Mouse (Mus musculus) hindbrain, postnatal 0 days (tissue): ENCODE measurements around the gene Rnaseh2c. TPM values are rescaled to one million over a fixed set of nuclear protein-coding genes. Genes with fewer than 3 reads are reported as not detected.

Experiments
- ATAC-seq: fragments of 200-750 bp; cut with Nextera tagmentation; 2 replicates; pipeline ENCODE4 v1.8.0; 2017; ENCODE audit warnings: mild to moderate bottlenecking, moderate TSS enrichment, moderate library complexity
- DNase-seq: peaks from one replicate; pipeline ENCODE4 v3.0.0-alpha.2; 2015; ENCODE audit warnings: low spot score
- H3K27ac ChIP-seq: fragments of 300-500 bp; sonication (generic); 2 replicates; pipeline ENCODE4 v1.5.1; 2014; ENCODE audit warnings: mild to moderate bottlenecking
- H3K27me3 ChIP-seq: fragments of 300-500 bp; sonication (generic); 2 replicates; pipeline ENCODE4 v1.6.1; 2014; ENCODE audit warnings: low read length, mixed read lengths; ENCODE audit not compliant: insufficient read depth
- H3K36me3 ChIP-seq: fragments of 300-500 bp; sonication (generic); 2 replicates; pipeline ENCODE4 v1.6.1; 2014; ENCODE audit warnings: low read length, mixed read lengths; ENCODE audit not compliant: insufficient read depth
- H3K4me1 ChIP-seq: fragments of 300-500 bp; sonication (generic); 2 replicates; pipeline ENCODE4 v1.6.1; 2014; ENCODE audit warnings: antibody characterized with exemption, low read length, mixed read lengths; ENCODE audit not compliant: insufficient read depth
- H3K4me2 ChIP-seq: fragments of 300-500 bp; sonication (generic); 2 replicates; pipeline ENCODE4 v1.6.1; 2014; ENCODE audit warnings: low read depth, mild to moderate bottlenecking, low read length, moderate library complexity, mixed read lengths
- H3K4me3 ChIP-seq: fragments of 300-500 bp; sonication (generic); 2 replicates; pipeline ENCODE4 v1.5.1; 2014; ENCODE audit warnings: low read length
- H3K9ac ChIP-seq: fragments of 300-500 bp; sonication (generic); replicated peaks from 2 replicates; pipeline ENCODE4 v1.6.1; 2014; ENCODE audit warnings: mild to moderate bottlenecking, low read length, moderate library complexity, mixed read lengths
- H3K9me3 ChIP-seq: fragments of 300-500 bp; sonication (generic); 2 replicates; pipeline ENCODE4 v1.6.1; 2016; ENCODE audit warnings: low read length, mixed read lengths
- CTCF ChIP-seq: IDR thresholded peaks from 2 replicates; pipeline ENCODE4 v1.5.1; 2016; ENCODE audit warnings: antibody characterized with exemption, control low read depth, low read depth
- WGBS: fragments of 180-500 bp; shearing (Covaris S2); extraction: QIAGEN DNeasy Blood & Tissue Kit; methylation state at CpG from one replicate; pipeline ENCODE4 v1.1.7; 2014; 5-methylcytosine and 5-hydroxymethylcytosine counted together
- polyA plus RNA-seq: library from polyadenylated mRNA; unstranded; fragments of >200 nt; fragmentation: Nextera tagmentation; extraction: Ambion mirVana; gene quantifications from 2 replicates; pipeline ENCODE4 v1.2.1, GENCODE M21; 2015
- total RNA-seq: library from RNA; depleted of rRNA; stranded (reverse); fragments of >200 nt; gene quantifications from 2 replicates; pipeline ENCODE4 v1.2.3, GENCODE M21; 2014

Rnaseh2c gene
- total and polyA plus RNA-seq, 2 experiments from 2014 or later = 33.6 to 66.4 TPM

- Histone ChIP-seq H3K9ac (0 out of 2 replicates have a peak overlapping the region, but pooled peaks have one; percentile 38), H3K4me2 (peak overlapping the region; percentile 66), H3K4me1 (peaks cover 14% of the 10 kb centered on the region), H3K9me3 (no peaks in the 10 kb centered on the region), H3K36me3 (no peaks in the 10 kb centered on the region), H3K27me3 (peaks cover 59% of the 10 kb centered on the region), H3K27ac (no peak overlapping the region), H3K4me3 (peak overlapping the region; percentile 41)
- no peak for ATAC-seq
- TF ChIP-seq CTCF = no peak
- peak; percentile 6 for DNase-seq
- 1% methylated on average over 69 of the region's 69 CpGs for WGBS
These were observed 41.8 kb upstream of the Rnaseh2c start for GRCm38 (mm10) chr19:5559631-5560456.

- DNase-seq (peak; percentile 9), ATAC-seq (no peak; the same call in 1 of the 2 replicates)
- H3K9me3 ChIP-seq = no peaks in the 10 kb centered on the region
- peaks cover 14% of the 10 kb centered on the region for H3K4me1 ChIP-seq
- peak within 1 kb of the TSS; percentile 38; the same call in 1 of the 2 replicates for H3K9ac ChIP-seq
- no peak within 1 kb of the TSS for H3K27ac ChIP-seq
- peaks cover 59% of the 10 kb centered on the region for H3K27me3 ChIP-seq
- WGBS = 1% methylated on average over 57 of the region's 57 CpGs
- peak within 1 kb of the TSS; percentile 66 for H3K4me2 ChIP-seq
- TF ChIP-seq CTCF = no peak
- H3K36me3 ChIP-seq = no peaks in the 10 kb centered on the region
- peak within 1 kb of the TSS; percentile 41 for H3K4me3 ChIP-seq
These were observed 41.1 kb upstream of the Rnaseh2c start, which contains the start of gene Ovol1 for GRCm38 (mm10) chr19:5560457-5561041. Ovol1 (minus strand) TSS chr19:5560646.

GRCm38 (mm10) chr19:5561252-5561790 lies 40.4 kb upstream of the Rnaseh2c start:
- no peak overlapping the region for H3K9ac ChIP-seq
- peak overlapping the region; percentile 66 for H3K4me2 ChIP-seq
- no peaks in the 10 kb centered on the region for H3K36me3 ChIP-seq
- no peak for TF ChIP-seq CTCF
- no peaks in the 10 kb centered on the region for H3K9me3 ChIP-seq
- peak overlapping the region; percentile 41; the same call in 1 of the 2 replicates for H3K4me3 ChIP-seq
- ATAC-seq (no peak), DNase-seq (no peak)
- H3K27ac ChIP-seq = no peak overlapping the region
- H3K27me3 ChIP-seq = peaks cover 59% of the 10 kb centered on the region
- 15% methylated on average over 10 of the region's 10 CpGs for WGBS
- peaks cover 14% of the 10 kb centered on the region for H3K4me1 ChIP-seq

- Histone ChIP-seq H3K36me3 (no peaks in the 10 kb centered on the region), H3K27me3 (peaks cover 59% of the 10 kb centered on the region), H3K9me3 (no peaks in the 10 kb centered on the region), H3K4me3 (no peak overlapping the region), H3K4me1 (peaks cover 16% of the 10 kb centered on the region), H3K27ac (no peak overlapping the region), H3K9ac (no peak overlapping the region), H3K4me2 (no peak overlapping the region)
- no peak for DNase-seq
- 67% methylated on average over 3 of the region's 3 CpGs for WGBS
- TF ChIP-seq CTCF = no peak
- no peak for ATAC-seq
These were observed 39.8 kb upstream of the Rnaseh2c start for GRCm38 (mm10) chr19:5561886-5562285.

GRCm38 (mm10) chr19:5562776-5563175 lies 38.9 kb upstream of the Rnaseh2c start:
- Histone ChIP-seq H3K4me3 (no peak overlapping the region), H3K36me3 (no peaks in the 10 kb centered on the region), H3K27me3 (peaks cover 53% of the 10 kb centered on the region), H3K4me2 (no peak overlapping the region), H3K9ac (no peak overlapping the region), H3K4me1 (peaks cover 21% of the 10 kb centered on the region), H3K27ac (no peak overlapping the region), H3K9me3 (no peaks in the 10 kb centered on the region)
- WGBS = 83% methylated on average over 10 of the region's 10 CpGs
- ATAC-seq = no peak
- DNase-seq = no peak
- no peak for TF ChIP-seq CTCF

- Histone ChIP-seq H3K4me3 (no peak overlapping the region), H3K27ac (no peak overlapping the region), H3K4me1 (peaks cover 7% of the 10 kb centered on the region), H3K9ac (no peak overlapping the region), H3K4me2 (no peak overlapping the region), H3K36me3 (peaks cover 9% of the 10 kb centered on the region; the same call in 1 of the 2 replicates), H3K27me3 (peaks cover 20% of the 10 kb centered on the region; the same call in 1 of the 2 replicates), H3K9me3 (no peaks in the 10 kb centered on the region)
- ATAC-seq = no peak
- 71% methylated on average over 5 of the region's 5 CpGs for WGBS
- TF ChIP-seq CTCF = no peak
- DNase-seq = no peak
These were observed 35.4 kb upstream of the Rnaseh2c start for GRCm38 (mm10) chr19:5566316-5566715.
